Mouse (Mus musculus) forebrain, embryonic 15.5 days (tissue): ENCODE measurements around the gene Bmp7. TPM values are rescaled to one million over a fixed set of nuclear protein-coding genes. Genes with fewer than 3 reads are reported as not detected.

Experiments
- ATAC-seq: fragments of 200-750 bp; cut with Nextera tagmentation; replicated peaks from 2 replicates; pipeline ENCODE4 v1.8.0; 2017; ENCODE audit warnings: mild to moderate bottlenecking, moderate TSS enrichment, moderate library complexity
- H3K27ac ChIP-seq: fragments of 300-500 bp; sonication (generic); replicated peaks from 2 replicates; pipeline ENCODE4 v1.5.1; 2015; ENCODE audit warnings: mild to moderate bottlenecking, inconsistent platforms
- H3K27me3 ChIP-seq: fragments of 300-500 bp; sonication (generic); 2 replicates; pipeline ENCODE4 v1.6.1; 2015; ENCODE audit warnings: inconsistent platforms
- H3K36me3 ChIP-seq: fragments of 300-500 bp; sonication (generic); 2 replicates; pipeline ENCODE4 v1.6.1; 2015; ENCODE audit warnings: mild to moderate bottlenecking, inconsistent platforms
- H3K4me1 ChIP-seq: fragments of 300-500 bp; sonication (generic); 2 replicates; pipeline ENCODE4 v1.6.1; 2015; ENCODE audit warnings: inconsistent platforms
- H3K4me2 ChIP-seq: fragments of 300-500 bp; sonication (generic); replicated peaks from 2 replicates; pipeline ENCODE4 v1.6.1; 2015; ENCODE audit warnings: mild to moderate bottlenecking, inconsistent platforms
- H3K4me3 ChIP-seq: fragments of 300-500 bp; sonication (generic); 2 replicates; pipeline ENCODE4 v1.5.1; 2015; ENCODE audit warnings: mild to moderate bottlenecking, inconsistent platforms
- H3K9ac ChIP-seq: fragments of 300-500 bp; sonication (generic); replicated peaks from 2 replicates; pipeline ENCODE4 v1.6.1; 2015; ENCODE audit warnings: mild to moderate bottlenecking, inconsistent platforms
- H3K9me3 ChIP-seq: fragments of 300-500 bp; sonication (generic); 2 replicates; pipeline ENCODE4 v1.6.1; 2016; ENCODE audit warnings: inconsistent platforms
- WGBS: fragments of 180-500 bp; shearing (Covaris S2); methylation state at CpG from one replicate; pipeline ENCODE4 v1.1.7; 2015; ENCODE audit warnings: mixed read lengths; 5-methylcytosine and 5-hydroxymethylcytosine counted together
- polyA plus RNA-seq: library from polyadenylated mRNA; unstranded; fragments of >200 nt; fragmentation: Nextera tagmentation; extraction: Ambion mirVana; gene quantifications from 2 replicates; pipeline ENCODE4 v1.2.1, GENCODE M21; 2015

Gene Bmp7
- polyA plus RNA-seq, 1 experiment from 2014 or later, result 9.5 TPM

DNA sequence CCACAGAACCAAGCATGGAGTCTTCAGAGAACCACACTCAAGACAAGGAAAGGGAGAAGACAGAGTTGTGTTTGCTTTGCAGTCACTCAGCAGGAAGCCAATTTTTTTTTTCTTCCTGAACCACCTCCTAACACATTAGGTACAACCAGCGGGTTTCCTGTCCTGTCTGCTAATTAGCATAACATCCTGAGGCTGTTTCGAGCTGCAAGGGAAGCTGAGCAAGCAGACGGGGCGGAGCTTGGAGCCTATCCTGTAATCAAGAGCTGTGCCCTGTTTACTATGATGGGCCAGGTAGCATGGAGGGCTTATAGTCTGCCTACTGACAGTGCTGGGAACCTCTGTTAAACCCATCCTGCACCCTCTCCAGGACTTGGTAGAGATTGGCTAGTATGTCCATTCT lies 13.8 kb downstream of the Bmp7 start:
- WGBS, result 79% methylated on average over 4 of the region's 4 CpGs
- H3K27ac ChIP-seq, result no peak overlapping the region
- H3K27me3 ChIP-seq, result no peaks in the 10 kb centered on the region
- H3K4me2 ChIP-seq, result no peak overlapping the region
- H3K9me3 ChIP-seq, result no peaks in the 10 kb centered on the region
- H3K9ac ChIP-seq, result no peak overlapping the region
- H3K36me3 ChIP-seq, result no peaks in the 10 kb centered on the region
- no peak for ATAC-seq
- no peak overlapping the region for H3K4me3 ChIP-seq
- H3K4me1 ChIP-seq, result no peaks in the 10 kb centered on the region

DNA sequence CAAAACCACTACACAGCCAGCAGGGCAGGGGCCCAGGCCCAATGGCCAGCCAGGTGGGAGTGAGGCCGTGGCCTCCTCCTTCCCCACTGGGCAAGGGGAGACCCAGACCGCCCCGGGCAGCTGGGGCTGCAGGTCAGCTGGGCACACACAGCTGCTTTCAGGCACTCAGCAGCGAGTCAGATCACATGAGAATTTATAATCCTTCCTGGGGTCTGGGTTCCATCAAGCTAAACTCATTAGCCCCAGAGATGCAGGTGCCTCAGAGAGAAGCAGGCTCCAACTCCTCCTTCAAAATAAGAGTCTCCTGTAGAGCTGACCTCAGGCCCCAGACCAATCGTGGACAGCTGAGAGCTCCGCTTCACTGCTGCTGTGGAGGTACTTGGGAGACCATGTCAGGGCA lies 15.2 kb downstream of the Bmp7 start:
- no peak overlapping the region for H3K4me3 ChIP-seq
- H3K27me3 ChIP-seq, result no peaks in the 10 kb centered on the region
- no peak for ATAC-seq
- 34% methylated on average over 6 of the region's 6 CpGs for WGBS
- H3K36me3 ChIP-seq, result no peaks in the 10 kb centered on the region
- no peak overlapping the region for H3K4me2 ChIP-seq
- H3K9me3 ChIP-seq, result no peaks in the 10 kb centered on the region
- H3K9ac ChIP-seq, result no peak overlapping the region
- no peaks in the 10 kb centered on the region for H3K4me1 ChIP-seq
- H3K27ac ChIP-seq, result no peak overlapping the region

DNA sequence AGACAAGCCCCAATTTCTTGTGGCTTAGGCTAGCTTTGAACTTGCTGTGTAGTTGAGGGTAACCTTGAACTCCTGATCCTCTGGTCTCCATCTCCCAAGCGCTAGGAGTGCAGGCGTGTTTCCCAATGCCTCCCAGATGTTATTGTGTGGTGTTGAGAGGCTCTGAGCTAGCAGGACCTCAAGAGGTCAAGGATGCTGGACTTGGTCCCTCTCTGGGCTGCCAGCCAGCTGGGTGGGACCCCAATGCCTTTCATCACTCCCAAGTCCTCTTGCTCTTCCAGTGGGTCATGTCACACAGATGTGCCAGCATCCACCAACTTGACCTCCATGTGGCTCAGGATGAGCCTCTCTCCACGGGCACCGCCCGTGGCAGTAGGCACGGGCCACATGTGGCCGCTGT lies 16.9 kb downstream of the Bmp7 start:
- Histone ChIP-seq H3K9ac (no peak overlapping the region), H3K9me3 (no peaks in the 10 kb centered on the region), H3K27ac (no peak overlapping the region), H3K27me3 (no peaks in the 10 kb centered on the region), H3K4me2 (no peak overlapping the region), H3K4me3 (no peak overlapping the region), H3K4me1 (no peaks in the 10 kb centered on the region), H3K36me3 (no peaks in the 10 kb centered on the region)
- 94% methylated on average over 7 of the region's 7 CpGs for WGBS
- no peak for ATAC-seq

DNA sequence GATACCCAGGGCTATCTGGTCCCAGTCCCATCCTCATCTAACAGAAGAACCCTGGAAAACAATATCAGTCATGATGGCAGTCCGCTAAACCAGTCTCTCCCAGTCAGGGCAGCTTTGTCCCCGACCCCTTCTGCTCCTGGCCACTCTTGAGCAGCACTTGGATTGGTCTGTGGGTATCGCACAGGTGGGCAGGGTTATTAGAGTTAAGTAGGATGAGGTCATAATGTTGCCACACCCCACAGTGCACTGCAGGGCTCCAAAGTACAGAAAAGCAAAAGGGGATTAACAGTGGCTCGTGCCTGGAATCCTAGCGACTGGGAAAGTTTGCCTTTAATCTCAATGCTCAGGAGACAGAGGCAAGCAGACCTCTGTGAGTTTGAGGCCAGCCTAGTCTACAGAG lies 17.5 kb downstream of the Bmp7 start:
- no peak overlapping the region for H3K9ac ChIP-seq
- no peak overlapping the region for H3K4me2 ChIP-seq

DNA sequence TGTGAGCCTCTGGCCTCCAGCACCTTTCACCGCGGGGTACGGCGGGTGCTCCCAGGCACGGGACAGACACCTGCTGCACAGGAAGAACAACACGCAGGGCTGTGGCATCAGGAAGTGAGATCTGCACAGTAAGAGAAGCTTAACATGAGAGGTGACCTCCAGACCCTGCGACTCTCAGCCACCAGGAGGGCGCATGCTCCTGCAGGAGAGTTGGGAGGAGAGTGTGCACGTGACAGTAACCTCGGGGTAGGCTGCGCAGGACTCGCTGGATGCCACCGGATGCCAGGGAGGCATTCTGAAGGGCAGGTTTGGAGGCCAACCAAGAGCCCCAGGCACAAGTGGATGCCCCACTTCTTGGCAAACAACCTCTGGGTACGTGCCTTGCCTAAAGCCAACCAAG lies 26.1 kb downstream of the Bmp7 start:
- Histone ChIP-seq H3K9me3 (no peaks in the 10 kb centered on the region), H3K4me3 (no peak overlapping the region), H3K36me3 (no peaks in the 10 kb centered on the region), H3K9ac (no peak overlapping the region), H3K27me3 (no peaks in the 10 kb centered on the region), H3K4me1 (no peaks in the 10 kb centered on the region), H3K27ac (no peak overlapping the region), H3K4me2 (no peak overlapping the region)
- ATAC-seq, result no peak
- WGBS, result 87% methylated on average over 14 of the region's 14 CpGs

More for the DNA sequence above, 17.5 kb downstream of the Bmp7 start:
- no peaks in the 10 kb centered on the region for H3K36me3 ChIP-seq
- 37% methylated on average over 5 of the region's 5 CpGs for WGBS
- H3K4me3 ChIP-seq, result no peak overlapping the region
- no peaks in the 10 kb centered on the region for H3K4me1 ChIP-seq
- no peaks in the 10 kb centered on the region for H3K27me3 ChIP-seq
- H3K9me3 ChIP-seq, result no peaks in the 10 kb centered on the region
- ATAC-seq, result no peak
- H3K27ac ChIP-seq, result no peak overlapping the region

DNA sequence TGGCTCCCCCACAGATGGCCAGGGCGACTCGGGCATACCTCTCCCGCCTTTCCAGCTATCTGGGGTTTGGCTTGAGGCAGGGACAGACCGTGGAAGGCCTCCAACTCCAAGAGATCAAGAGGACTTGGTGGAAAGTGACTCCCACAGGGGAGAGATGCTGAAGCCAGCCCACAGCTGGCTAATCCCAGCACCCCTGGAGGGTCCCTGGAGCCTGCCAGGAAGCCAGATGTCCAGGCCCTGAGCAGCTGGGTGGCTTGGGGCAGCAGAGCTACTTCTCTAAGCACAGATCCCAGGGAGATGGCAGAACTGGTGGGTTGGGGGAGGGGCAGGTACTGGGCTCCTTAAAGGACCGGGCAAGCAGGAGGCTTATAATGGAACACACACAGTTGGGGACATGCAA lies 28.4 kb downstream of the Bmp7 start:
- ATAC-seq, result no peak
- Histone ChIP-seq H3K27ac (no peak overlapping the region), H3K9ac (no peak overlapping the region), H3K4me1 (no peaks in the 10 kb centered on the region), H3K36me3 (no peaks in the 10 kb centered on the region), H3K9me3 (no peaks in the 10 kb centered on the region), H3K27me3 (no peaks in the 10 kb centered on the region), H3K4me2 (no peak overlapping the region), H3K4me3 (no peak overlapping the region)
- WGBS, result 36% methylated on average over 5 of the region's 5 CpGs

DNA sequence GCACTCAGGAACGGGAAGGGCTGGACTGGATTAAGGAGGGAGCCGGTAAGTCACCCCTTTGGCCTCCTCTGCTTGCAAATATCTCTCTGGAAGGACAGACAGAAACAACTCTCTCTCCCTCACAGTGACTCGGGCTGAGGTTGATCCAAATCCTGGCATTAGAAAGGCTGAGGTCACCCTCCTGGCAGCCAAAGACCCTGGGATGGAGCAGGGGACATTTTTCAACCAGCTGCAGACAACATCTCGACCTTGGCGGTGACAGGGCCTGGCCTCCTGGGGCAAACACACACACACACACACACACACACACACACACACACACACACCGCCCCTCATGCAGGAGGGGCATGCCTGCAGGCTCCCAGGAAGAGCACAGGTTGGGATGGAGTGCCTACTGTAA lies 29.0 kb downstream of the Bmp7 start:
- Histone ChIP-seq H3K36me3 (no peaks in the 10 kb centered on the region), H3K27me3 (no peaks in the 10 kb centered on the region), H3K4me2 (no peak overlapping the region), H3K4me1 (no peaks in the 10 kb centered on the region), H3K4me3 (no peak overlapping the region), H3K27ac (no peak overlapping the region), H3K9ac (no peak overlapping the region), H3K9me3 (no peaks in the 10 kb centered on the region)
- WGBS, result 72% methylated on average over 6 of the region's 6 CpGs
- no peak for ATAC-seq

DNA sequence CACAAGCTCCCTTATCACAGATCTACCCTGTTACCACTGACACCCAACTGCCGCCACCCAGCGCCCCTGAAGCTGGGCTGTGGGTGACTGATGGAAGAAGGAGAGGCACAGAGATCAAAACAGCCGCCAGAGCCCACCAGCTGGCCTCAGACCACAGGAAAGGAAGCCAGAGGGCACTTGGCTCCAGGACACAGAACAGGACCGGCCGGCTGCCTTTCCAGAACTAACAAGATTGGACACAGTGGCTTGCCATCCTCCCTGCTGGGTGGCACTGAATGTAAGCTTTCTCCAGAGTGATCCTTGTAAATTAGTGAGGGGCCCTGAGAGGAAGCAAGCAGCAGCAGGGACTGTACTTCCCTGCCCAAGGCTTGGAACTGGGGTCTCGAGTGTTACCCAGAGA lies 30.7 kb downstream of the Bmp7 start:
- ATAC-seq, result no peak
- no peak overlapping the region for H3K4me3 ChIP-seq
- H3K27ac ChIP-seq, result no peak overlapping the region
- no peaks in the 10 kb centered on the region for H3K27me3 ChIP-seq
- H3K4me2 ChIP-seq, result no peak overlapping the region
- WGBS, result 53% methylated on average over 6 of the region's 6 CpGs
- H3K36me3 ChIP-seq, result no peaks in the 10 kb centered on the region
- no peaks in the 10 kb centered on the region for H3K4me1 ChIP-seq
- H3K9me3 ChIP-seq, result no peaks in the 10 kb centered on the region
- no peak overlapping the region for H3K9ac ChIP-seq

DNA sequence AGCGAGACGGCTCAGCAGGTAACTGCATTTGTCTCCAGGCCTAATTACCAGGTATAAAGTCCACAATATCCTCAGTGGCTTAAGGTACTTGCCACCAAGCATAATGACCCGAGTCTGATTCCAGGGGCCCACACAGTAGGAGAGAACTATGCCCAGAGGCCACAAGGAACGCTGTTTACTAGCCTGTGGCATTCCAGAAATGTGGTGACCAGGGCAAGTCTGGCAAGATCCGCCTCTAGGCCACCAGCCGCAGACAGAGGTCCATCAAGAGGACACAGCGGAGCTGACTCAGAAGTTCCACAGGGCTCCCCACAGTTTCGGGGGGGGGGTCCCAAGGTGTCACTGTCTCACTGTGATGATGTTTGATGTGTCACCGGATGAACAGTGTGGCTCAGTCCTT lies 34.0 kb downstream of the Bmp7 start:
- Histone ChIP-seq H3K9ac (no peak overlapping the region), H3K36me3 (no peaks in the 10 kb centered on the region), H3K27me3 (no peaks in the 10 kb centered on the region), H3K27ac (no peak overlapping the region), H3K9me3 (no peaks in the 10 kb centered on the region), H3K4me2 (no peak overlapping the region), H3K4me1 (no peaks in the 10 kb centered on the region), H3K4me3 (no peak overlapping the region)
- WGBS, result 80% methylated on average over 9 of the region's 9 CpGs
- ATAC-seq, result no peak

DNA sequence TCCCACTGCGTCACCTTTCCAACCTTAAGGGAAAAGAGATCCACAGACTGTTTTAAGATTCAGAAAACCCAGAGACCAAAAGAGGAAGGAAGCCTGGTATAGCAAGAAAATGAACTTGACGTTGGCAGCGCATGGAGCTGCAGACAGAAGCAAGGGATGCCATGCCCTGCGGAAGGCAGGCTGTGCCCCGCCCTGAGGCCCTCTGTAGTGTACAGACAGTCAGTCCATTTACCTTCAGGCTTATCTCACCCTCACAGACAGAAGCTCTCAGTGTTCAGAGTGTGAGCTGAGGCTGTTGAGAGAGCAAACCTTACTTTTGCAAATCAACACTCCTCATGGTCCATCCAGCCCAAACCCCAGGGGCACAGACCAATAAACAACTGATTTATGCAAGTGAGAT lies 35.1 kb downstream of the Bmp7 start:
- no peaks in the 10 kb centered on the region for H3K27me3 ChIP-seq
- H3K36me3 ChIP-seq, result no peaks in the 10 kb centered on the region
- no peak overlapping the region for H3K4me2 ChIP-seq
- no peak overlapping the region for H3K9ac ChIP-seq
- H3K27ac ChIP-seq, result no peak overlapping the region
- H3K9me3 ChIP-seq, result no peaks in the 10 kb centered on the region
- WGBS, result 95% methylated on average over 5 of the region's 5 CpGs
- ATAC-seq, result no peak
- no peaks in the 10 kb centered on the region for H3K4me1 ChIP-seq
- no peak overlapping the region for H3K4me3 ChIP-seq

DNA sequence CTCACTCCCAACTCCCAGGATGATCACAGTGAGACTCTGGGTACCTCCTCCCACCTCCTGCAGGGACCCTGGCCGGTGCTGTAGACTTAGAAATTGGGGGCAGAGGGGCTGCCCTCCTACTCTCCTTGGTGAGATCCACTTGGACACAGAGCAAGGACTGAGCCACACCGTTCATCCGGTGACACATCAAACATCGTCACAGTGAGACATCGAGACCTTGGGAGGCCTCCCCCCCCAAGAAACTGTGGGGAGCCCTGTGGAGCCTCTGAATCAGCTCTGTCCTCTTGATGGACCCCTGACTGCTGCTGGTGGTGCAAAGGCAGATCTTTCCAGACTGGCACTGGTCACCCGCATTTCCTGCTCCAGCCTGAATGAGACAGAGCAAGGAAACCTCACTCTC lies 35.5 kb downstream of the Bmp7 start:
- Histone ChIP-seq H3K9me3 (no peaks in the 10 kb centered on the region), H3K4me1 (no peaks in the 10 kb centered on the region), H3K27me3 (no peaks in the 10 kb centered on the region), H3K27ac (no peak overlapping the region), H3K4me2 (no peak overlapping the region), H3K4me3 (no peak overlapping the region), H3K9ac (no peak overlapping the region), H3K36me3 (no peaks in the 10 kb centered on the region)
- ATAC-seq, result no peak
- 85% methylated on average over 6 of the region's 6 CpGs for WGBS

DNA sequence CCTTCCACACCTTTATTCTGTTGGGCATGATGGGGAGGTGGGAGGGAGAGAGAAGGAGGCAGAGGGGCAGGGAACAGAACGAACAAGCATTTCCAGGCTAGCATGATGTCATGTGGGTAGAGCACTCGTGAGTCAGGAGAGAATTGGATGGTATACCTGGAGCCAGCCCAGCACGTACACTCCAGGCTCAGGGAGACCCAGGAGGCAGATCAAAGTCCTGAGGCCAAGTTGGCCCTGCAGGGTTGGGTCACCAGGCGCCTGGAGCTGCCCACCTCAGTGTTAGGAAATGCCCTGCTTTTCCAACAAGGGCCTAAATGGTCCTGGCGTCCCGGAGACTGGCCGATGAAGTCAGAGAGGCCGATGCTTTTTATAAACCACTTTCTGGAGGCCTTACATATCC lies 36.6 kb downstream of the Bmp7 start:
- Histone ChIP-seq H3K4me3 (no peak overlapping the region), H3K9me3 (no peaks in the 10 kb centered on the region), H3K9ac (no peak overlapping the region), H3K36me3 (no peaks in the 10 kb centered on the region), H3K4me2 (no peak overlapping the region), H3K27ac (no peak overlapping the region), H3K27me3 (no peaks in the 10 kb centered on the region), H3K4me1 (no peaks in the 10 kb centered on the region)
- 88% methylated on average over 8 of the region's 8 CpGs for WGBS
- ATAC-seq, result no peak

DNA sequence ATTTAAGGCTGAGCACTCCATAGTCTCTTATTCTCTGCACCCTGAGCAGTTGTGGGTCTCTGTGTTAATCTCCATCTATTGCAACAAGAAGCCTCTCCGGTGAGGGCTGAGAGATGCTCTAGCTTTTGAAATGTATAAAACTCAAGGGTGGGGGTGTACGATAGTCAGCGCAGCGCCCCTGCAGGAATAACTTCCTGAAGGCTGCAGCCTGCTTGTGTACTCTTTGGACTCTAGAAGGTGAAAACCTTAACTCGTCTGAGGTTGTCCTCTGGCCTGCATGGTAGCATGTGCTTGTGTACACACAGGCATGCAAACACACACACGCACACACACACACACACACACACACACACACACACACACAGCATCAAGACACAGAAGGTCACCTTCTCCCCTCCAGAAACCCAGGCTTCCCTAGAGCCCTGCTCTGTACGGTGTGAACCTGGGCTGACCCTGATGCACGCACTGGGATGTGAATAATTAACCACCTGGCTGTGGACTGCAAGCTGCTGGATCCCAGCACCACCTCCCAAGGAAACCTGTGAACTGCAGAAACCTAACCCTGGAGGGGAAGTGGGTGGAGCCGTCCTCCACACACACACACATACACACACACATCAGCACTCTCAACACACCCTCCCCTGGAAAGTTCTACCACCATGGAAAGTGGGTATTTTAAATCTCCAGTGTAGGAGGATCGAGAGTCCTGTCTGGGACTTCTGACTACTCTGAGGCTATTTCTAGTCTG lies 39.0 kb downstream of the Bmp7 start:
- H3K27me3 ChIP-seq, result no peaks in the 10 kb centered on the region
- 80% methylated on average over 10 of the region's 10 CpGs for WGBS
- H3K4me3 ChIP-seq, result no peak overlapping the region
- H3K9me3 ChIP-seq, result no peaks in the 10 kb centered on the region
- no peaks in the 10 kb centered on the region for H3K36me3 ChIP-seq
- no peaks in the 10 kb centered on the region for H3K4me1 ChIP-seq
- no peak overlapping the region for H3K27ac ChIP-seq
- H3K4me2 ChIP-seq, result no peak overlapping the region
- no peak for ATAC-seq
- H3K9ac ChIP-seq, result no peak overlapping the region
